Mouse (Mus musculus) midbrain, embryonic 12.5 days (tissue): ENCODE measurements around the gene Prickle3. TPM values are rescaled to one million over a fixed set of nuclear protein-coding genes. Genes with fewer than 3 reads are reported as not detected.

Experiments
- ATAC-seq: fragments of 200-750 bp; cut with Nextera tagmentation; 2 replicates; pipeline ENCODE4 v1.8.0; 2017; ENCODE audit warnings: low read depth, moderate TSS enrichment, moderate library complexity; ENCODE audit not compliant: low FRiP score
- H3K27ac ChIP-seq: fragments of 300-500 bp; sonication (generic); replicated peaks from 2 replicates; pipeline ENCODE4 v1.5.1; 2016; ENCODE audit warnings: mild to moderate bottlenecking
- H3K27me3 ChIP-seq: fragments of 300-500 bp; sonication (generic); 2 replicates; pipeline ENCODE4 v1.6.1; 2016; ENCODE audit warnings: mild to moderate bottlenecking
- H3K36me3 ChIP-seq: fragments of 300-500 bp; sonication (generic); 2 replicates; pipeline ENCODE4 v1.6.1; 2016
- H3K4me1 ChIP-seq: fragments of 300-500 bp; sonication (generic); 2 replicates; pipeline ENCODE4 v1.6.1; 2016
- H3K4me2 ChIP-seq: fragments of 300-500 bp; sonication (generic); replicated peaks from 2 replicates; pipeline ENCODE4 v1.6.1; 2016; ENCODE audit warnings: mild to moderate bottlenecking, moderate library complexity
- H3K4me3 ChIP-seq: fragments of 300-500 bp; sonication (generic); 2 replicates; pipeline ENCODE4 v1.5.1; 2016; ENCODE audit warnings: mild to moderate bottlenecking
- H3K9ac ChIP-seq: fragments of 300-500 bp; sonication (generic); replicated peaks from 2 replicates; pipeline ENCODE4 v1.6.1; 2016; ENCODE audit warnings: mild to moderate bottlenecking, moderate library complexity
- H3K9me3 ChIP-seq: fragments of 300-500 bp; sonication (generic); 2 replicates; pipeline ENCODE4 v1.6.1; 2016; ENCODE audit warnings: mild to moderate bottlenecking
- WGBS: fragments of 180-500 bp; shearing (Covaris S2); methylation state at CpG from one replicate; pipeline ENCODE4 v1.1.7; 2016; 5-methylcytosine and 5-hydroxymethylcytosine counted together
- polyA plus RNA-seq: library from polyadenylated mRNA; unstranded; fragments of >200 nt; fragmentation: Nextera tagmentation; extraction: Ambion mirVana; gene quantifications from 2 replicates; pipeline ENCODE4 v1.2.1, GENCODE M21; 2016

Prickle3 gene
- polyA plus RNA-seq, 1 experiment from 2014 or later: 2.7 TPM

DNA sequence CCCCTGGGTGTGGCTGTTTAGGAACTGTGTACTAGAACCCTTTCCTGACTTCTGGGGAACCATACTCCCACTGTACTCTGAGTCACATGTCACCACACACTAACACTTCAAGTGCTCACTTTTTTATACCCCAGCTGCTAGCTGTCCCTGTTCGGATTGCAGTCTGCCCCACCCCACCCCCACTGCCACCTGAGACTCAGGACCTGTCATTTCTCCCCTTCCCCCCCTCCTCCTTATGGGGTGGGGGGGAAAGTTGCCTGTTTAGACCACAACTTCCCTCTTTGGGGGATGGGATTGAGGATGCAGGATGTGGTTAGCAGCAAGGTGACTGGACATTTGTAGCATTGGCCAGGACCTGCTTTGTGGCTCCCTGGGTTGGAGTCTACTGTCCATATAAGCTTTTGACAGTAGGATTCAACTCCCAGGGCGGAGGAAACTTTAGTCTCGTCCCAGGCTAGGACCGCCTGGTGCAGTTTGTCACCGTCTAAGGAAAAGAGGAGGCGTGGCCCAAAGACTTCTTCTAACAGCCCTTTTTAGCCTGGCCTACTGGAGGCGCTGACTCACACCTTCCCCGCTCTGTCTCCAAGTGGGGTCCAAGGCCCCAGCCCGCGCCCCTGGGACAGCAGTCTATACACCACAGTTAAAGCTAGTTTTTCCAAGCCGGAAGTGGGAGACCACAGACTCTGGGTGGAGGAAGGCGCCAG, 16.7 kb downstream of the Prickle3 start:
- no peaks in the 10 kb centered on the region for H3K4me1 ChIP-seq
- 0 out of 2 replicates have a peak overlapping the region, but pooled peaks have one; percentile 37 for H3K4me2 ChIP-seq
- H3K9ac ChIP-seq: no peak overlapping the region
- H3K4me3 ChIP-seq: no peak overlapping the region
- H3K9me3 ChIP-seq: no peaks in the 10 kb centered on the region
- no peaks in the 10 kb centered on the region for H3K36me3 ChIP-seq
- peaks cover 6% of the 10 kb centered on the region for H3K27me3 ChIP-seq
- no peak for ATAC-seq
- no peak overlapping the region for H3K27ac ChIP-seq
- 39% methylated on average over 12 of the region's 12 CpGs for whole genome bisulfite sequencing

DNA sequence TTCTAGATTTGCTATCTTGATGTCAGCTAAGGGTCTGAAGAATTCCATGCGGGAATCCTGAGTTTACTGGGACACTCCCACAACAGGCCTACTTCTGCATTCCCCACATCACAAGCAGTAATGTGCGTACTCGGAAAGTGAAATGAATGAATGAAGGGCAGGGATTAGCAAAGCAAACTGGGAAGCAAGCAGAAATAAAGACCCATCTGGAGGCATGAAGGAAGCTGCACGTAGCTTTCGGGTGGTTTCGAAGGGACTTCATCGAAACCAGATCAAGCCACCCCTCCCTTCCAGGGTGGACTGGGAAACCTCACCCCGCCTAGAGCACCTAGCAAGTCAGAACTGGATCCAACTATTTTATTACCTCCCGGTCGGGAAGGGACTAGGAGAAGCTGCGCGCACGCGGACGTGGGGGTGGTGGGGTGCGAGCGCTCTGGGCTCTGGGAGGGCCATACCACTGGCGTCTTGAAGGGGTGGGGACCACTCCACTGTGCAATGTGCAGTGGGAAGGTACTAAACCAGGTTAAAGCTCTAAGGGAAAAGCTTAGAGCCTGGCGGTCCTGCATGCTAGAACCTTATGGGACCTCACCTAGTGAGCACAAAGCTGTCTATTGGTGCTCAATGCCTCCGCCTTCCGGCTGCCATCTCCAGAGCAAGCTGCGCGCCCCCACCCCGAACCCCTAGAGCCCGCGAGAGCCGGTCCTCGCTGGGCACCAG, 17.4 kb downstream of the Prickle3 start:
- ATAC-seq: no peak
- Histone ChIP-seq H3K4me3 (peak overlapping the region; percentile 19), H3K4me2 (peak overlapping the region; percentile 37), H3K9ac (no peak overlapping the region), H3K27ac (no peak overlapping the region), H3K27me3 (peaks cover 6% of the 10 kb centered on the region), H3K4me1 (no peaks in the 10 kb centered on the region), H3K9me3 (no peaks in the 10 kb centered on the region), H3K36me3 (no peaks in the 10 kb centered on the region)
- 37% methylated on average over 28 of the region's 28 CpGs for WGBS

DNA sequence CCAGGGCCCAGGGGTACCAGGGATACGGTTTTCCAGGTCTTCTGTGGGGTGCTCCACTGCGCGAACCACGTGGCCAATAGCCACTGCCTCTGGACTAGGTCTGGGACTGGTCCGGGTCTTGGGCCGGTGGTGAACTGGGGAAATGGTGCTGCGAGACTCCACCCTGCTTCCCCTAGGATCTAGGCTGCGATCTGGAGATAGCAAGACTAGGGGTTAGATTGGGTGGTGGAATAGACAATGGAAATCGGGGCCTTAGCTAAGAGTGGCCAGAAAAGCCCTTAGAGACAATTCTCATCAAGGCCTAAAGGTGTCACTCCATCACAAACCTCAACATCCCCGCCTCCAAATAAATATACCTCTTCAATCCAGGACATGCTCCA, 17.9 kb downstream of the Prickle3 start:
- no peak for ATAC-seq
- Histone ChIP-seq H3K4me3 (peak overlapping the region; percentile 19), H3K27ac (no peak overlapping the region), H3K27me3 (peaks cover 6% of the 10 kb centered on the region), H3K4me2 (peak overlapping the region; percentile 37), H3K9me3 (no peaks in the 10 kb centered on the region), H3K4me1 (no peaks in the 10 kb centered on the region), H3K36me3 (no peaks in the 10 kb centered on the region), H3K9ac (no peak overlapping the region)
- 27% methylated on average over 10 of the region's 10 CpGs for WGBS

GRCm38 (mm10) chrX:7678986-7679385, 21.9 kb downstream of the Prickle3 start:
- no peak overlapping the region for H3K9ac ChIP-seq
- no peak overlapping the region for H3K4me2 ChIP-seq
- no peaks in the 10 kb centered on the region for H3K36me3 ChIP-seq
- no peak overlapping the region for H3K27ac ChIP-seq
- H3K4me3 ChIP-seq: no peak overlapping the region
- H3K27me3 ChIP-seq: peaks cover 4% of the 10 kb centered on the region
- WGBS: 57% methylated on average over 3 of the region's 3 CpGs
- no peak for ATAC-seq
- no peaks in the 10 kb centered on the region for H3K4me1 ChIP-seq
- H3K9me3 ChIP-seq: no peaks in the 10 kb centered on the region

GRCm38 (mm10) chrX:7679405-7680056, 22.5 kb downstream of the Prickle3 start:
- H3K4me3 ChIP-seq: peak overlapping the region; percentile 28
- H3K4me2 ChIP-seq: peak overlapping the region; percentile 49
- 22% methylated on average over 27 of the region's 27 CpGs for WGBS
- peak; percentile 93 for ATAC-seq
- H3K27ac ChIP-seq: no peak overlapping the region
- H3K36me3 ChIP-seq: no peaks in the 10 kb centered on the region
- H3K27me3 ChIP-seq: peaks cover 4% of the 10 kb centered on the region
- no peaks in the 10 kb centered on the region for H3K9me3 ChIP-seq
- H3K4me1 ChIP-seq: no peaks in the 10 kb centered on the region
- H3K9ac ChIP-seq: no peak overlapping the region

DNA sequence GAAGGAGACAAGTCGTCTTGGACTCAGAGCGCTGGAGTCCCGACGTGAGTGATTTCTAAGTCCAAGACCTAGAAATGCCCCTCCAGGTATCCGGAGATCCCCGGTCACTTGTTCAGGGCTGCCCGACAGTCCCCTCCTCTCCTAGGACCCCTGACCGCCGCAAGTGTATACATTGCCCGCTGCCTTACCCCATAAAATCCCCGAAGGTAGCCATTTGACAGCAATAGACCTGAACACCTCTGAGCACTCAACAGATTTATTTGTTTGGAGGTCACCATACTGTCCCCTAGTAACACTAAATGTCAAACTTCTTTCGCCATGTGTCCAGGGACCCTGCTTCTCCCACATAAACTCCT, 23.0 kb downstream of the Prickle3 start:
- 21% methylated on average over 12 of the region's 12 CpGs for WGBS
- H3K4me3 ChIP-seq: peak overlapping the region; percentile 28
- ATAC-seq: peak; percentile 63
- H3K27ac ChIP-seq: no peak overlapping the region
- no peaks in the 10 kb centered on the region for H3K9me3 ChIP-seq
- no peaks in the 10 kb centered on the region for H3K36me3 ChIP-seq
- H3K9ac ChIP-seq: no peak overlapping the region
- no peaks in the 10 kb centered on the region for H3K4me1 ChIP-seq
- peak overlapping the region; percentile 49 for H3K4me2 ChIP-seq
- H3K27me3 ChIP-seq: peaks cover under 1% of the 10 kb centered on the region

DNA sequence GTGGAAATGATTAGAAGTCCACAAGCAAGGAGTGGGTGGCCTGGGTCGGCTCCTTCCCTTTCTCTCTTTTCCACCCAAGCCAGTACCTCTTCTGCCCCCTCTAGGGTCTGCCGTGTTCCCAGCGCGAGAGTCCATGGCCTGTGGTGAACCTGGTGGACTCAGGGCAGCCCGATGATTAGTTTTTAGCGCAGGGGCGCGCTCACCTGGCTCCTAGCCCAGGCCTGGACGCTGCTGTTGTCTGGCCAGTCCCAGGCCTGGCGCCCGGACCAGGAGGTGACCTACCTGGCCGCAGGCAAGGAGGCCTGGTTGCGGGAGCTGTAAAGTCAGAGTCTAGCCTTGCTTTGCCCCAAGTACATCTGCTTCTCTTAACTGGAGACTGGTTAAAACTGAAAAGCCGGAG, 23.8 kb downstream of the Prickle3 start, which contains the start of gene Magix:
Gene Magix, minus strand, starts transcription at position 388 of the 400 bp plus-strand sequence.
- Histone ChIP-seq H3K36me3 (no peaks in the 10 kb centered on the region), H3K4me2 (peak within 1 kb of the TSS; percentile 49), H3K4me3 (peak within 1 kb of the TSS; percentile 28), H3K9me3 (no peaks in the 10 kb centered on the region), H3K9ac (no peak within 1 kb of the TSS), H3K4me1 (no peaks in the 10 kb centered on the region), H3K27me3 (no peaks in the 10 kb centered on the region), H3K27ac (no peak within 1 kb of the TSS)
- 68% methylated on average over 14 of the region's 14 CpGs for WGBS
- ATAC-seq: no peak

GRCm38 (mm10) chrX:7688321-7688720, 31.3 kb downstream of the Prickle3 start:
- no peak for ATAC-seq
- 79% methylated on average over 2 of the region's 2 CpGs for WGBS
- H3K9ac ChIP-seq: no peak overlapping the region
- no peak overlapping the region for H3K4me3 ChIP-seq
- no peaks in the 10 kb centered on the region for H3K9me3 ChIP-seq
- H3K4me1 ChIP-seq: no peaks in the 10 kb centered on the region
- H3K4me2 ChIP-seq: no peak overlapping the region
- no peaks in the 10 kb centered on the region for H3K27me3 ChIP-seq
- no peak overlapping the region for H3K27ac ChIP-seq
- H3K36me3 ChIP-seq: no peaks in the 10 kb centered on the region

GRCm38 (mm10) chrX:7690486-7690885, 33.4 kb downstream of the Prickle3 start:
- no peaks in the 10 kb centered on the region for H3K36me3 ChIP-seq
- H3K4me1 ChIP-seq: no peaks in the 10 kb centered on the region
- no peaks in the 10 kb centered on the region for H3K9me3 ChIP-seq
- H3K27ac ChIP-seq: no peak overlapping the region
- no peaks in the 10 kb centered on the region for H3K27me3 ChIP-seq
- 76% methylated on average over 3 of the region's 3 CpGs for WGBS
- no peak for ATAC-seq
- H3K9ac ChIP-seq: no peak overlapping the region
- no peak overlapping the region for H3K4me3 ChIP-seq
- no peak overlapping the region for H3K4me2 ChIP-seq

GRCm38 (mm10) chrX:7692862-7693261, 35.8 kb downstream of the Prickle3 start:
- no peak overlapping the region for H3K27ac ChIP-seq
- no peaks in the 10 kb centered on the region for H3K9me3 ChIP-seq
- H3K36me3 ChIP-seq: no peaks in the 10 kb centered on the region
- no peaks in the 10 kb centered on the region for H3K27me3 ChIP-seq
- 0 out of 2 replicates have a peak, but pooled peaks cover 3% of the 10 kb centered on the region for H3K4me1 ChIP-seq
- ATAC-seq: no peak
- no peak overlapping the region for H3K4me3 ChIP-seq
- H3K4me2 ChIP-seq: no peak overlapping the region
- no peak overlapping the region for H3K9ac ChIP-seq
- WGBS: 46% methylated on average over 4 of the region's 4 CpGs

DNA sequence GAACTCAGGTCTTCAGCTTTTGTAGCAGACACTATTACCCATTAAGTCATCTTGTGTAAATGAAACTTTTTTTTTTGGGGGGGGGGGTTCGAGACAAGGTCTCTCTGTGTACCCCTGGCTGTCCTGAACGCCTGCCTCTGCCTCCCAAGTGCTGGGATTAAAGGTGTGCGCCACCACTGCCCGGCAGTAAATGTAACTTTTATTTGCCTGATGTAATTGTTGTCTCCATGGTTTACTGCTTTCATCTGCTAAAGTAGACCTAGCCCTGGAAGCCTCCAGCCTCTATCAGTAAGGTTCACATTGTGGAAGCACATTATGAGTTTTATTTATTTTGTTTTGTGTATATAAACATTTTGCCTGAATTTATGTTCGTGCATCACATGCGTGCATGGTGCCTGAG, 39.5 kb downstream of the Prickle3 start:
- no peak; the same call in 1 of the 2 replicates for ATAC-seq
- H3K4me3 ChIP-seq: 0 out of 2 replicates have a peak overlapping the region, but pooled peaks have one; percentile 57
- H3K36me3 ChIP-seq: no peaks in the 10 kb centered on the region; the same call in 1 of the 2 replicates
- H3K9ac ChIP-seq: no peak overlapping the region
- WGBS: 45% methylated on average over 6 of the region's 6 CpGs
- no peaks in the 10 kb centered on the region for H3K9me3 ChIP-seq
- H3K27ac ChIP-seq: no peak overlapping the region
- H3K4me1 ChIP-seq: 0 out of 2 replicates have a peak, but pooled peaks cover 4% of the 10 kb centered on the region
- H3K4me2 ChIP-seq: peak overlapping the region; percentile 40
- no peaks in the 10 kb centered on the region for H3K27me3 ChIP-seq

GRCm38 (mm10) chrX:7696954-7697381, 39.9 kb downstream of the Prickle3 start, which contains the start of gene Gpkow:
Gpkow (plus strand) TSS chrX:7697131.
- H3K9ac ChIP-seq: peak within 1 kb of the TSS; percentile 57
- WGBS: 23% methylated on average over 33 of the region's 33 CpGs
- 0 out of 2 replicates have a peak, but pooled peaks cover 4% of the 10 kb centered on the region for H3K4me1 ChIP-seq
- H3K9me3 ChIP-seq: no peaks in the 10 kb centered on the region
- H3K4me2 ChIP-seq: peak within 1 kb of the TSS; percentile 57
- H3K27me3 ChIP-seq: no peaks in the 10 kb centered on the region
- H3K36me3 ChIP-seq: peaks cover 3% of the 10 kb centered on the region
- H3K4me3 ChIP-seq: peak within 1 kb of the TSS; percentile 57
- no peak within 1 kb of the TSS for H3K27ac ChIP-seq
- peak; percentile 94 for ATAC-seq
